Mouse (Mus musculus): ENCODE measurements around the gene Endog.
"Not testable (repeated sequence)": the region's sequence is repeated elsewhere in the genome, so short reads cannot be mapped to it uniquely, and the experiment has no call there.

Gene Endog

GRCm38 (mm10) chr2:30171371-30171996 is at the start of gene Endog:
Endog (plus strand) TSS chr2:30171493.
- peak; percentile 92 for DNase-seq

- DNase-seq: no peak
These were observed 48.5 kb upstream of the Endog start for GRCm38 (mm10) chr2:30122766-30123165.

GRCm38 (mm10) chr2:30123729-30124471 is 47.4 kb upstream of the Endog start:
- DNase-seq: peak in 1 of 2 experiments; percentile 15

- peak; percentile 96 for DNase-seq
These were observed 46.6 kb upstream of the Endog start, which contains the start of gene Zer1 for GRCm38 (mm10) chr2:30124472-30125274. Zer1 (minus strand) TSS chr2:30124585.

GRCm38 (mm10) chr2:30128789-30129188 is 42.5 kb upstream of the Endog start:
- peak; percentile 49 to 51 for DNase-seq

- peak; percentile 48 to 62 for DNase-seq
These were observed 41.1 kb upstream of the Endog start for GRCm38 (mm10) chr2:30130156-30130555.

GRCm38 (mm10) chr2:30131240-30131639 is 40.1 kb upstream of the Endog start:
- DNase-seq: not testable (repeated sequence)

- peak; percentile 90 to 91 for DNase-seq
These were observed 38.3 kb upstream of the Endog start for GRCm38 (mm10) chr2:30132801-30133612.

GRCm38 (mm10) chr2:30133613-30134377 is 37.5 kb upstream of the Endog start, which contains the start of gene Tbc1d13:
Tbc1d13 (plus strand) TSS chr2:30133746.
- peak; percentile 98 to 99 for DNase-seq

- no peak for DNase-seq
These were observed 36.9 kb upstream of the Endog start for GRCm38 (mm10) chr2:30134378-30134711.

- DNase-seq: peak; percentile 87 to 89
These were observed 36.2 kb upstream of the Endog start for GRCm38 (mm10) chr2:30134928-30135620.

- DNase-seq: peak; percentile 55 to 59
These were observed 34.8 kb upstream of the Endog start for GRCm38 (mm10) chr2:30136458-30136857.

GRCm38 (mm10) chr2:30140021-30140420 is 31.3 kb upstream of the Endog start:
- peak in 1 of 2 experiments; percentile 40 for DNase-seq

GRCm38 (mm10) chr2:30144436-30144835 is 26.9 kb upstream of the Endog start:
- DNase-seq: no peak

GRCm38 (mm10) chr2:30147466-30147865 is 23.8 kb upstream of the Endog start:
- DNase-seq: peak; percentile 88

GRCm38 (mm10) chr2:30151840-30152239 is 19.5 kb upstream of the Endog start:
- DNase-seq: peak; percentile 62 to 65

GRCm38 (mm10) chr2:30152616-30153015 is 18.7 kb upstream of the Endog start:
- no peak for DNase-seq

GRCm38 (mm10) chr2:30159871-30160270 is 11.4 kb upstream of the Endog start:
- not testable (repeated sequence) for DNase-seq

GRCm38 (mm10) chr2:30161809-30162208 is 9.5 kb upstream of the Endog start:
- no peak for DNase-seq

- no peak for DNase-seq
These were observed 6.9 kb upstream of the Endog start for GRCm38 (mm10) chr2:30164340-30164932.

GRCm38 (mm10) chr2:30166677-30167076 is 4.6 kb upstream of the Endog start:
- DNase-seq: no peak
